Mouse (Mus musculus) cerebellum, postnatal 14 days (tissue): Measurements from ENCODE around the gene Tlx2.

ENCODE experiments used
- DNase-seq, 2 experiments: peaks; one replicate each; pipeline ENCODE4 v3.0.0; 2021; ENCODE audit warnings: mixed read lengths in 2 of 2

Gene Tlx2

GRCm38 (mm10) chr6:83054074-83054851 lies 15.8 kb downstream of the Tlx2 start, which contains the start of gene Aup1:
Gene Aup1, plus strand, starts transcription at chr6:83054521.
- peak; percentile 96 to 97 for DNase-seq

DNA sequence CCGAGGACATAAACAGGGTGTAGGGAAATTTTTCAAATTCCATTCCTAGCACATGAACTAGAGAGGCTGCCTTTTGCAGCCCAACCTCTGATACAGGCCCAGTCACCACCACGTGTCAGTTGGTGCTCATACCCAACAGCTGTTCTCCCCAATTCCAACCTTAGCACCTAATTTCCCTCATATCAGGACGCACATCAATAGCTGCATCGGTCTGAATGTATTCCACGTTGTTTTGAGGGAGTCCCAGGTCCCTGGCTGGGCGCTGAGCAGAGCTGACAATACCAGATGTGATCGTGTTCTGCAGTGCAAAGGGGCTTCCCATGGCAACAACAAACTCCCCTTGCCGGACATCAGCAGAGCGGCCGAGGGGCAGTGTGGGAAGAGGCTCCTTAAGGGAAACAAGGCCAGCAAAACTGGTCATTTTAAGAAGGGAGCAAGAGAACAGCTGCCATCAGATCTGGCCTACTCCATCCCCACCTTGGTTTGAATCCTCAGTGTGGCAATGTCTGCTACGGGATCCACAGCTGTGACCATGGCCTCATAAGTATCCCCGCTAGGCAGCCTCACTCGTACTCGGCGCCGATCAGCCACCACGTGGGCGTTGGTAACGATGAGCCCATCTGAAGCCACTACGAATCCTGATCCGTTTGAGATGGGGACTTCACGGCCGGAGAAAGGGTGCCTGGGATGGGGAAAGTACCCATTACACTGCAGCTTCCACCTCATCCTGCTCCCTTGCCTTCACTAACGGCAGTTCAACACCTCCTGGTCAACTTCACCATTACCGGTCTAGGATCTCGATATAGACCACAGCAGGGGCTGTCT lies 16.7 kb downstream of the Tlx2 start:
- DNase-seq = peak; percentile 40 to 55

- no peak for DNase-seq
These were observed 20.7 kb downstream of the Tlx2 start for GRCm38 (mm10) chr6:83049367-83049766.

DNA sequence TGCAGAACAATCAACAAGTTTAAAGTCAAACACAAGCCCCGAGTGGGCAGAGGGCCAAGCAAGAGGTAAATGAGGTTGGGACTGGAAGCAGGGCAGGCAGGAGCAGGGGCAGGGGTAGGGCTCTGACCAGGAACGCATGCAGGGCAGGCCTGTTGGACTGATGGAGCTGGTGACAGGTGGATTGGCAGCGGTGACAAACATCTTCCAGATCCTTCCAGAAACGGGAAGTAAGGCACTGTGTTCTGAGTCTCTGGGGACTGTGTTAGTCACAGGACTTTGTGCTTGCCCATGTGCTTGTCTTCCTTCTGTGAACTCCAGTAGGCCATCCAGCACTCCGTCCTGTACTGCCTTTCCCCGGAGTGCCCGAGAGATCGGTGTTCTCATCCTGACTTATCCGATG lies 25.4 kb downstream of the Tlx2 start:
- DNase-seq = no peak

GRCm38 (mm10) chr6:83043993-83044392 lies 26.1 kb downstream of the Tlx2 start:
- DNase-seq = no peak

DNA sequence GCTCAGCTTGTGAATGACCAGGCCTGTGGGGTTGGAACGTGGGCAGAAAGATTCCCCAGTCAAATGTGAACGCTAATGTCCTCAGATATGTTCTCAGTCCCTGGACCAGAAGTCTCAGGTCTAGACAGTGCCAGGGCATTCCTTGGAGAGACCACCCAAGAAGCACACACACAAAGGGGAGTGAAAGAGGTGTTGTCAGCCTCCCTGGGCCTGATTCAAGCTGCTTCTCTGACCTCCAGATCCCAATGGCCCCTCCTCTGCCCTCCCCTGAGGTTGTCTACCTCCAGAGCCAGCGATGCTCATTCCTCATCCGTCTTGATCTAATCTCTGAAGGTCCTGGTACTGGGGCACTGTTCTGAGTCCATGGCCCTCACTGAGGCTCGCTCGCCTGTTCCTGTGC lies 26.5 kb downstream of the Tlx2 start:
- DNase-seq = no peak

GRCm38 (mm10) chr6:83040601-83041000 lies 29.5 kb downstream of the Tlx2 start:
- DNase-seq = no peak

- DNase-seq = peak; percentile 92 to 93
These were observed 31.5 kb downstream of the Tlx2 start for GRCm38 (mm10) chr6:83038496-83039012.

DNA sequence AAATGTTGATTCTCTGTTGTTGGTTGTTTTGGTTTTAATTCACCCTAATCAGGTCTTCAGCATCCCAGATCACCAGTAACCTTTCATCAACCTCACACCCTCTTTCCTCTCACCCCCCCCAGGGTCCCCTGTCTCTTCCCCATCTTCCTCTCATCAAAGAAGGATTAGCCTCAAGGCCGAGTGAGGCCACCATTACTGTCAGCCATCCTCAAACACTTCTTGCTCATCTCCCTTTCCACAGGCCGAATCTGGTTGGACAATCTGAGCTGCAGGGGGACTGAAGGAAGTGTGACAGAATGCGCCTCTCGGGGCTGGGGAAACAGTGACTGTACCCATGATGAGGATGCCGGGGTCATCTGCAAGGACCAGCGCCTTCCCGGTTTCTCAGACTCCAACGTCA lies 32.9 kb downstream of the Tlx2 start:
- no peak for DNase-seq

DNA sequence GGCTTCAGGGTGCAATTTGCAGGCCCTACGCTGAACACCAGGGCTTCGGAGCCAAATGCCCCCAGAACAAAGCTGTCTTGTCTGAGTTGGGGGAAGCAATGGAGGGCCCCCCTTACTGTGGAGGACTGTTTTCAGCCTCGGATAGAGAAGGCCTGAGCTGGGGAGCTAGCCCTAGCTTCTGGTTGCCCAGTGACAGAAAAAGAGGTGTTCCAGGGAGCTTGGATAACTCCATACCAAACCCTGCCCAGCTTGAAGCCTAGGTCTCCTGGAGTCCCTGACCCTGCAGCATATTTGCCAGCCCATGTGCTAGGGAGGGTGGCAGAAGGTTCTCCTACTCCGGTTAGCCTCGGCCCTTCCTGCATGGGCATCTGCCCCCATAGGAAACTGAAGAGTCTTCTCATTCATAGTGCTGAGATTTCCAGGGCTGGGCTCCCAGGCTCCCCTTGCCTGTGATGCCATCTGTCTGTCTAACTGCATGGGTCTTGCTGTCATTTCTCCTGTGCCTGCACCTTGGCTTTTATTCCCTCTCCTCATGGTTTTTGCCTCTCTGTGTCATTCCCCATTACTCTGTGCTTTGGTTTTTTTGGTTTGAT lies 35.5 kb downstream of the Tlx2 start:
- DNase-seq = no peak

DNA sequence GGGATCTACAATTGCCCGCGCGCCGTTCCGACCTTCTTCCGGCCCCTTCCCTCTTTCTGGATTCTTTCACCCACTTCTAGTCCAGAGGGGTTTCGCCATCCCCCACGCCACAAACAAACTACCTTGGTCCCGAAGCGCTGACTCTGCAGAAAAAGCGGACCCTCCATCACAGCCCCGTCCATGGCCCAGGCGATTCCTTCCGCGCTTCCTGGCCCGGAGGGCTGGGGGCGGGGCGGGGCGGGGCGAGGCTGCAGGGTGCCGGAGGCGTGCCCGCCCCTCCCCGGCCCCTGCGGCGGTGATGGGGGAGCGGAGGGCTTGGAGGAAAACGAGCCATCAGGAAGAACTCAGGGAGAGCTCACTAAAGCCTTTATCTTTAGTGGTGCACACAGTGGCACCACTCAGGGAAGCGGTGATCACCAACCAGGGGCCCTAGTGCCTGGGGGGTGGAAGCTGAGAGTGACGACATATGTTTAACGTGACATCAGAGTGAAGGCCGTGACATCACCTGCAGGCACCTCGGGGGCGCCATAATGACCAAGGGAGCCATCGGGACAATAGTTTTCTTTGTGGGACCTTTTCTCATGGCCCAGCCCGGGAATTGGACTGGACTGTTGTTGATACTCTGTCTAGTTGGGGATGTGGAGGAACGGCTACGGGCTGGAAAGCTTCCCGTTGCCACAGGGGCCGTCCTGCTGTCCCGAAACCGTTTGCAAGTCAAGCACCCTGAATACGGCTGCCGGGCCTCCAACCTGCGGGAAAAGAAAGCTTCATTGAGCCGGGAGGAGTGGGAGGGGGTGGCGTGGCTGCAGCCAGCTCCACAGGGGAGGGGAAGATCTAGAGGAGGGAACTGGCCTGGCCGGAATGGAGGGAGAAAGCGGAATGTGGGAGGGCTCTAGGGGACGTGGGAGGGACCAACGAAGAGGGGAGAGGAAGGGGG lies 36.6 kb downstream of the Tlx2 start, which contains the start of the genes Dok1 and Loxl3:
Gene Dok1 (minus strand): TSS at position 223 of the 937 bp plus-strand sequence.
Gene Loxl3 (plus strand): TSS at position 925 of the 937 bp plus-strand sequence.
- DNase-seq = no peak

- DNase-seq = peak; percentile 24 to 29
These were observed 37.3 kb downstream of the Tlx2 start for GRCm38 (mm10) chr6:83032769-83033191.

GRCm38 (mm10) chr6:83031921-83032590 lies 38.0 kb downstream of the Tlx2 start:
- DNase-seq = no peak

DNA sequence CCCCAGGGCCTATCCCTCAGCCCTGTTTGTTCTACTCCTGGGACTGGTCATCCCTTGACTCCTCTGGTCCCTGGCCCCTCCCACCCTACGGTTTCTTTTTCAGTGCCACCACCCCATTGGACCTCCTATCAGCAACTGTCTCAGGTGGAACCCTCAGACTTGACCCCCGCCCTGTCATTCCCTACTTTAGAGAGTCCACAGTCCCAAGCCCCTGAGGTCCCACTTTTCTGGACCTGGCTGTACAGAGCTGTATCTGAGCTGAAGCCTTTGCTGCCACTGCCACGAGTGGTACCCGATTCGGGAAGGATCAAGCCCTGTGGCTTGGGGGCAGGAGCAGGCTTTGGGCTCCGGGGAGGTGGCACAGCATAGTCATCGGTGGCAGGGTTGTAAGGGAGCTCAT lies 39.0 kb downstream of the Tlx2 start:
- DNase-seq = no peak

DNA sequence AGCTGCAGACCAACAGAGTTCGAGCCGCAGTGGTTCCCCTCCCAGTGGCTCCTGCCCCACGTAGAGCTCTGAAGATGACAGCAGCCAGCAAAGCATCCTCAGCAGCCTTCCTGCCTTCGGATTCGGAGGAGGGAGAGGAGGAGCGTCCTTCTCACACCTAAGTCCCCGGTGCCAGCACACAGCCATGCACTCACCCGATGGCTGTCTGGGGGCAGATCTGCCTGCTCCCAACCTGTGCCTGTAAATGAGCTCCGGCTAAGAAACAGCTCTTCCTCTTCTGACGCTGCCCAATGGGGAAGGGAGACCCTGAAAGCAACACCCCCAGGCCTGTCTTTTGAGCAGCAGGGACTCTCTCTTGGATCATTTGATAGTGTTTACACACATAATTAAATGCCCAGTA lies 40.3 kb downstream of the Tlx2 start:
- DNase-seq = no peak

DNA sequence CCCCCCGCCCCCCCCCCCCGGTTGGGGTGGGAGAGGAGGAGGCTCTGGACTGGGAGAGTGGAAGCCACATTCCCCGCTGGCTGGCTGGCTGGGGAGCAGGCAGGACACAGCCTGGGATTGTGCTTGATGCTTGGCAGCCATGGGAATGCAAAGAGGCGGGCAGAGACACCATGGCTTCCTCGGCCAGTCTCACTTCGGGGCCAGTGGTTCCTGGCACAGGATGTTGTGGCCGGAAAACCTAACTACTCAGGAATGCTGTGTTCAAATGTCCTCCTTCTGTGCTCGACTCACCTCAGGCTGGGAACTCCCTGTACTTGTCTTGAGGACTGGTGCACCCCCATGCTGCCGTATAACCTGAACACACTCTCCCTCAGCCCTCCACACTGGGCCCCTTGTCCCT lies 42.4 kb downstream of the Tlx2 start:
- DNase-seq = no peak

DNA sequence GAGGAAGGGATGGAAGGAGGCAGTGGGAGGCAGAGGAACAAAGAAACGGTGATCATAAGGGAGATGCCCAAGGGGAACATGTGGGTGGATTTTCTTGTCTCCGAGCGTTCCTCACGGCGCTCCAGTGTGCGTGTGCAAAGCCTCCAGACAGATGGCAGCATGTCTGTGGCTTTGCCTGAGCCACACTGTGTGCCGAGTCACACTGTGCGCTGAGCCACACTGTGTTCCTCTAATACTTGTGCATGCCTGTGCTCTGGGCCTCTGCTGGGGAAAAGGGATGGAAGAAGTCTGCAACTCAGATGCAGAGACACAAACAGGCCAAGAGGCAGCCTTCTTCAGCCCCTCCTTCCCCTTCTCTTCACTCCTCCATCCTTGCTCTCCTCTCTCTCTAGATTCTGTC lies 42.8 kb downstream of the Tlx2 start:
- DNase-seq = no peak

GRCm38 (mm10) chr6:83025221-83025620 lies 44.9 kb downstream of the Tlx2 start:
- DNase-seq = no peak

DNA sequence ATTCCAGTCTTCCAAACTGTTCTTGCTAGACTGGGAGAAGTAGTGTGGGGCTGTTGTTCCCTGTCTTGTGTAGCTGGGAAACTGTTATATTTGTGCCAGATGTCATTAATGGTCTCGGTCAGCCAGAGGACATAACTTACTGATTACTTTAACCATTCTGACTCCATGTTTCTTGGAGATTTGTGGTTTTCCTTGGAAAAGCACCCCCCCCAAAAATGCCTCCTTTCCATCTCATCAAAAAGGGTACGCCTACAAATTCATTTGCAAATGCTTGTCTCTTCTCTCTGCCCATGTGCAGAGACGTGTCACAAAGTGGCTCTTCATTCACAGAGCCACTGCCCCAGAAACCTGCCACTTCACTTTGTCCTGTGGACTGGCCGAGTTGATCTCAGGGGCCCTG lies 45.7 kb downstream of the Tlx2 start:
- no peak for DNase-seq

- DNase-seq = no peak
These were observed 46.3 kb downstream of the Tlx2 start for GRCm38 (mm10) chr6:83023786-83024185.

- DNase-seq = no peak
These were observed 47.1 kb downstream of the Tlx2 start for GRCm38 (mm10) chr6:83023008-83023407.
